Mouse (Mus musculus) ES-CJ7 (cell line): ENCODE measurements around the gene Atxn3.

Experiments
- DNase-seq: peaks from one replicate; pipeline ENCODE4 v3.0.0; 2011; ENCODE audit warnings: low read depth, low spot score

The Atxn3 gene

GRCm38 (mm10) chr12:101958556-101958955, 510 bp upstream of the Atxn3 start:
- no peak for DNase-seq

- DNase-seq: no peak
Measured at GRCm38 (mm10) chr12:101957079-101957941, 736 bp downstream of the Atxn3 start.

- DNase-seq: peak; percentile 74
Measured at GRCm38 (mm10) chr12:101955821-101956220, 2.2 kb downstream of the Atxn3 start.

- no peak for DNase-seq
Measured at GRCm38 (mm10) chr12:101948801-101949200, 9.2 kb downstream of the Atxn3 start.

GRCm38 (mm10) chr12:101947986-101948385, 10.1 kb downstream of the Atxn3 start:
- no peak for DNase-seq

GRCm38 (mm10) chr12:101937572-101937971, 20.5 kb downstream of the Atxn3 start:
- peak; percentile 77 for DNase-seq

- DNase-seq: no peak
Measured at GRCm38 (mm10) chr12:101935223-101935622, 22.8 kb downstream of the Atxn3 start.

- no peak for DNase-seq
Measured at GRCm38 (mm10) chr12:101928423-101928822, 29.6 kb downstream of the Atxn3 start.

GRCm38 (mm10) chr12:101922313-101922712, 35.7 kb downstream of the Atxn3 start:
- no peak for DNase-seq

GRCm38 (mm10) chr12:101919847-101920246, 38.2 kb downstream of the Atxn3 start:
- DNase-seq: no peak

GRCm38 (mm10) chr12:101917165-101917564, 40.9 kb downstream of the Atxn3 start:
- DNase-seq: no peak

GRCm38 (mm10) chr12:101912626-101913490, 45.2 kb downstream of the Atxn3 start, which contains the start of gene Trip11:
Gene Trip11, minus strand, starts transcription at chr12:101913267.
- peak; percentile 88 for DNase-seq

GRCm38 (mm10) chr12:101911346-101911745, 46.7 kb downstream of the Atxn3 start:
- DNase-seq: no peak

GRCm38 (mm10) chr12:101910360-101910759, 47.7 kb downstream of the Atxn3 start:
- DNase-seq: no peak

GRCm38 (mm10) chr12:101905817-101906216, 52.2 kb downstream of the Atxn3 start:
- no peak for DNase-seq

GRCm38 (mm10) chr12:101904906-101905305, 53.1 kb downstream of the Atxn3 start:
- DNase-seq: no peak

GRCm38 (mm10) chr12:101904170-101904569, 53.9 kb downstream of the Atxn3 start:
- no peak for DNase-seq

GRCm38 (mm10) chr12:101899671-101900245, 58.3 kb downstream of the Atxn3 start:
- no peak for DNase-seq

- DNase-seq: no peak
Measured at GRCm38 (mm10) chr12:101898966-101899365, 59.1 kb downstream of the Atxn3 start.

- DNase-seq: peak; percentile 7
Measured at GRCm38 (mm10) chr12:101897113-101897512, 60.9 kb downstream of the Atxn3 start.

- no peak for DNase-seq
Measured at GRCm38 (mm10) chr12:101893296-101893695, 64.8 kb downstream of the Atxn3 start.

- no peak for DNase-seq
Measured at GRCm38 (mm10) chr12:101892832-101893231, 65.2 kb downstream of the Atxn3 start.
